Mouse (Mus musculus) ovary, postnatal 36 days (tissue): ENCODE data around the gene Hivep3.

ENCODE experiments used
- DNase-seq: peaks from one replicate; pipeline ENCODE4 v3.0.0; 2022; ENCODE audit warnings: low spot score, mixed read lengths

Hivep3 gene

GRCm38 (mm10) chr4:119733184-119733880 lies at the start of gene Hivep3:
Gene Hivep3 (plus strand): TSS chr4:119733784.
- peak; percentile 100 for DNase-seq

- no peak for DNase-seq
Measured at GRCm38 (mm10) chr4:119685746-119686145, 47.8 kb upstream of the Hivep3 start.

GRCm38 (mm10) chr4:119698339-119698738 lies 35.2 kb upstream of the Hivep3 start:
- no peak for DNase-seq

GRCm38 (mm10) chr4:119701269-119701954 lies 32.2 kb upstream of the Hivep3 start:
- DNase-seq: no peak

GRCm38 (mm10) chr4:119703965-119704364 lies 29.6 kb upstream of the Hivep3 start:
- DNase-seq: no peak

- DNase-seq: no peak
Measured at GRCm38 (mm10) chr4:119707326-119707725, 26.3 kb upstream of the Hivep3 start.

- no peak for DNase-seq
Measured at GRCm38 (mm10) chr4:119707751-119708150, 25.8 kb upstream of the Hivep3 start.

- no peak for DNase-seq
Measured at GRCm38 (mm10) chr4:119710208-119710607, 23.4 kb upstream of the Hivep3 start.

GRCm38 (mm10) chr4:119717443-119717842 lies 16.1 kb upstream of the Hivep3 start:
- peak; percentile 21 for DNase-seq

GRCm38 (mm10) chr4:119721531-119721930 lies 12.1 kb upstream of the Hivep3 start:
- no peak for DNase-seq

- DNase-seq: no peak
Measured at GRCm38 (mm10) chr4:119726074-119726473, 7.5 kb upstream of the Hivep3 start.

- no peak for DNase-seq
Measured at GRCm38 (mm10) chr4:119727871-119728270, 5.7 kb upstream of the Hivep3 start.

GRCm38 (mm10) chr4:119733942-119734341 lies 358 bp downstream of the Hivep3 start:
- DNase-seq: peak; percentile 58

GRCm38 (mm10) chr4:119734352-119734751 lies 768 bp downstream of the Hivep3 start:
- no peak for DNase-seq

- DNase-seq: no peak
Measured at GRCm38 (mm10) chr4:119738641-119739040, 5.1 kb downstream of the Hivep3 start.

GRCm38 (mm10) chr4:119739301-119740062 lies 5.9 kb downstream of the Hivep3 start:
- no peak for DNase-seq

GRCm38 (mm10) chr4:119748341-119748740 lies 14.8 kb downstream of the Hivep3 start:
- DNase-seq: no peak

- DNase-seq: no peak
Measured at GRCm38 (mm10) chr4:119750157-119750556, 16.6 kb downstream of the Hivep3 start.

- no peak for DNase-seq
Measured at GRCm38 (mm10) chr4:119750681-119751211, 17.2 kb downstream of the Hivep3 start.

- DNase-seq: no peak
Measured at GRCm38 (mm10) chr4:119751408-119752006, 17.9 kb downstream of the Hivep3 start.

- DNase-seq: no peak
Measured at GRCm38 (mm10) chr4:119759574-119760233, 26.1 kb downstream of the Hivep3 start.

- no peak for DNase-seq
Measured at GRCm38 (mm10) chr4:119760820-119761219, 27.2 kb downstream of the Hivep3 start.
